Mouse (Mus musculus) embryonic facial prominence, embryonic 11.5 days (tissue): ENCODE results near the gene Bag1. TPM values are rescaled to one million over a fixed set of nuclear protein-coding genes. Genes with fewer than 3 reads are reported as not detected.

Experiments used
- ATAC-seq: fragments of 200-750 bp; cut with Nextera tagmentation; replicated peaks from 2 replicates; pipeline ENCODE4 v1.8.0; 2017; ENCODE audit warnings: low read depth; ENCODE audit not compliant: insufficient number of reproducible peaks, low FRiP score, low TSS enrichment
- DNase-seq: peaks from one replicate; pipeline ENCODE4 v3.0.0-alpha.2; 2015; ENCODE audit warnings: low spot score
- H3K27ac ChIP-seq: fragments of 300-500 bp; sonication (generic); replicated peaks from 2 replicates; pipeline ENCODE4 v1.5.1; 2014; ENCODE audit warnings: mild to moderate bottlenecking, low read depth, low read length, control low read depth
- H3K27me3 ChIP-seq: fragments of 300-500 bp; sonication (generic); 2 replicates; pipeline ENCODE4 v1.6.1; 2014; ENCODE audit warnings: mild to moderate bottlenecking, low read length, moderate library complexity, mixed read lengths; ENCODE audit not compliant: control insufficient read depth, insufficient read depth
- H3K36me3 ChIP-seq: fragments of 300-500 bp; sonication (generic); replicated peaks from 2 replicates; pipeline ENCODE4 v1.6.1; 2014; ENCODE audit warnings: low read depth, mild to moderate bottlenecking, low read length, moderate library complexity, mixed read lengths; ENCODE audit not compliant: control insufficient read depth, insufficient read depth
- H3K4me1 ChIP-seq: fragments of 300-500 bp; sonication (generic); 2 replicates; pipeline ENCODE4 v1.6.1; 2014; ENCODE audit warnings: low read length, mixed read lengths; ENCODE audit not compliant: control insufficient read depth, insufficient read depth
- H3K4me2 ChIP-seq: fragments of 300-500 bp; sonication (generic); 2 replicates; pipeline ENCODE4 v1.6.1; 2014; ENCODE audit warnings: low read depth, mild to moderate bottlenecking, control low read depth, low read length, moderate library complexity
- H3K4me3 ChIP-seq: fragments of 300-500 bp; sonication (generic); 2 replicates; pipeline ENCODE4 v1.5.1; 2014; ENCODE audit warnings: low read depth, low read length, control low read depth
- H3K9ac ChIP-seq: fragments of 300-500 bp; sonication (generic); replicated peaks from 2 replicates; pipeline ENCODE4 v1.6.1; 2014; ENCODE audit warnings: mild to moderate bottlenecking, control low read depth, low read length
- H3K9me3 ChIP-seq: fragments of 300-500 bp; sonication (generic); replicated peaks from 2 replicates; pipeline ENCODE4 v1.6.1; 2016; ENCODE audit warnings: mild to moderate bottlenecking, low read length, inconsistent platforms, mixed read lengths; ENCODE audit not compliant: control insufficient read depth
- WGBS: fragments of 180-500 bp; shearing (Covaris S2); extraction: QIAGEN DNeasy Blood & Tissue Kit; methylation state at CpG from one replicate; pipeline ENCODE4 v1.1.7; 2014; 5-methylcytosine and 5-hydroxymethylcytosine counted together
- polyA plus RNA-seq: library from polyadenylated mRNA; unstranded; fragments of >200 nt; fragmentation: Nextera tagmentation; extraction: Ambion mirVana; gene quantifications from 2 replicates; pipeline ENCODE4 v1.2.1, GENCODE M21; 2014

The Bag1 gene
- polyA plus RNA-seq, 1 experiment from 2014 or later = 295 TPM

DNA sequence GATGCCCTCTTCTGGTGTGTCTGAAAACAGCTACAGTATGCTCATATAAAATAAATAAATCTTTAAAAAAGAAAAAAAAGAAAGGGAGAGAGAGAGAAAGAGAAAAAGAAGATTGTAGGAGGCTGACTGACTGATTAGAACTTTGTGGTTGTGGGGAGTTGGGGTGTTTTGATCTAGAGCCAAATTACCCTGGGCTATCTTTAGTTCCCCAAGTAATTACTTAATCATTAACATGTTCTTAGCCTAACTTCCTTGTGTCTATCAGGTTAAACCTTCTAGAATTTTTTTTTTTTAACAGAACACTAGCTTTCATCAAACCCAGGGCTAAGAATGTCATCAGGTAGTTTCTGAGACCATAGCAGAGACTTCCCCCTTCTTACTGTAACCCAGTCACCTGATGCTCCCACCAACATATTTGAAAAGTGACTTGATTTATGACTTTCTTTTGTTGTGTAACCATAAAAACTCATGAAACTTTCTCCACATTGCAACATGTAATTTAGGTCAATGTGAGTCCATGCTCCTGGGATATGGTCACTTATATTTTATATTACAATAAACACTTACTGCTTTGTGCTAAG is 33.7 kb downstream of the Bag1 start:
- no peaks in the 10 kb centered on the region for H3K9me3 ChIP-seq
- no peak overlapping the region for H3K4me3 ChIP-seq
- H3K9ac ChIP-seq = no peak overlapping the region
- no peak overlapping the region for H3K27ac ChIP-seq
- H3K36me3 ChIP-seq = no peaks in the 10 kb centered on the region
- H3K27me3 ChIP-seq = no peaks in the 10 kb centered on the region
- DNase-seq (no peak), ATAC-seq (no peak)
- no peaks in the 10 kb centered on the region for H3K4me1 ChIP-seq
- no peak overlapping the region for H3K4me2 ChIP-seq

DNA sequence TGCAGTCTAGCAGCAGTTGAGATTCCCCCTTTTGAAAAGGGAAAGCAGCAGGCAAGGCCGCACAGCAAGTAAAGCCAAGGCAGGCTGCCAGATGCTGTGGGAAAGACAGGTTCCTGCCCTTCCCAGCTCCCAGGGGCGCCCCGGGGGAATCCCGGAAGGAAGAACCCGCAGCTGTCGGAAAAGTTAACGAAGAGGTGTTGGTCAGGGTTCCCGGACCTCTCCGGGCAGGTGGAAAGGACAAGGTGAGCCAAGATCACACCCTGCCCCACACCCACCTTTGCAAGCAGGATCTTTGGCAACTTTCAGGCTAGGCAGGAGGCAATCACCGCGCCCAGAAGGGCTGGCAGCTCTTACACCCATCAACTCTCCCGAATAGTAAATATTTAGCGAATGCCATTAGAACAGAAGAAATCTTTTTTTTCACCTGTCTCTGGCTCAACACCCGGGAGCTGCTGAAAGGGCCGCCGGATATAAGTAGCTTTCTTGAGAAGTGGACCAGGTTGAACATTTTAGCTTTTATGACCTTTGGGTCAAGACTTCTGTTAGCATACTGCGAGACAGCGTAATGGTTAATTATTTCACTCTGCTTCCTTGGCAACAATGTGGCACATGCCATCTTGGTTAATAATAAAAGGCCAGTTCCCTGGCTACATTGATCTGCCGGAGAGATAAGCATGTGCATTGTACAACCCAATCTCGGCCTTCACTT is 39.7 kb downstream of the Bag1 start:
- ATAC-seq = no peak
- 50% methylated on average over 20 of the region's 20 CpGs for WGBS

DNA sequence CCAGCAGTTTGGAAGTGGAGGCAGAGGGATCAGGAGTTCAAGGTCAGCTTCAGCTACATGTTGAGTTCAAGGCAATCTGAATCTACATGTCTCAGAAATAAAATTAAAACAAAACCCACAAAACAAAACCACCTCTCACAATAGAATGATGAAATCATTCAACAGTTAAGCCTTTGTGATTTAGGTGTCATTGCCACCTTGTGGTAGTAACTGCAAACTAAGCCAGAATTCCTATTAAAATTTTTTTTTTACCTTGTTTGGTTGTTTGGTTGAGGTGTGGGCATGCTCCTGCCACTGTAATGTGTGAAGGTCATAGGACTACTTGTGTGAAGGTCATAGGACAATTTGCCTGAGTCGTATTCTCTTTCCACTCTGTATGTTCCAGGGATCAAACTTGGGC is 41.8 kb downstream of the Bag1 start:
- Histone ChIP-seq H3K36me3 (no peaks in the 10 kb centered on the region), H3K9me3 (no peaks in the 10 kb centered on the region), H3K27me3 (no peaks in the 10 kb centered on the region), H3K9ac (no peak overlapping the region), H3K4me2 (no peak overlapping the region), H3K4me1 (no peaks in the 10 kb centered on the region), H3K27ac (no peak overlapping the region), H3K4me3 (no peak overlapping the region)
- DNase-seq (peak; percentile 48), ATAC-seq (no peak)
- WGBS = 38% methylated on average over 1 of the region's 1 CpGs

More for the DNA sequence above, 39.7 kb downstream of the Bag1 start:
- H3K4me3 ChIP-seq = no peak overlapping the region
- no peaks in the 10 kb centered on the region for H3K4me1 ChIP-seq
- no peaks in the 10 kb centered on the region for H3K36me3 ChIP-seq
- no peak overlapping the region for H3K27ac ChIP-seq
- H3K9ac ChIP-seq = no peak overlapping the region
- no peaks in the 10 kb centered on the region for H3K9me3 ChIP-seq
- no peak for DNase-seq
- H3K4me2 ChIP-seq = no peak overlapping the region
- H3K27me3 ChIP-seq = no peaks in the 10 kb centered on the region

DNA sequence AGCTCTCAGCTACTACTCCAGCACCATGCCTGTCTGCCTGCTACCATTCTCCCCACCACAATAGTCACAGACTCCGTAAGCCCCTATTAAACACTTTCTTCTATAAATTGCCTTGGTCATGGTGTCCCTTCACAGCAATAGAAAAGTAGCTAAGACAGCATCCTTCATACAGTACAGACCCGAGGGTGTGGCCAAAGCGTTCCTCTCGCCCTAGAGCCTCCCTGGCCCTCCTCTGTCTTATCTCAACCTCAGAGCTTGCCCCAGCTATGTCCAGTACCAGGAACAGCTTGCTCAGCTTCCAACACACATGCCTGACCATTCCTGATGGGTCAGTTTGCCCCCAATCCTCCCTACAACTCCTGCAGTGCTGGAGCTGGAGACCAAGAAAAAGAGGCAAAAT is 47.5 kb downstream of the Bag1 start:
- WGBS = 86% methylated on average over 4 of the region's 4 CpGs
- H3K9ac ChIP-seq = no peak overlapping the region
- no peak for ATAC-seq

DNA sequence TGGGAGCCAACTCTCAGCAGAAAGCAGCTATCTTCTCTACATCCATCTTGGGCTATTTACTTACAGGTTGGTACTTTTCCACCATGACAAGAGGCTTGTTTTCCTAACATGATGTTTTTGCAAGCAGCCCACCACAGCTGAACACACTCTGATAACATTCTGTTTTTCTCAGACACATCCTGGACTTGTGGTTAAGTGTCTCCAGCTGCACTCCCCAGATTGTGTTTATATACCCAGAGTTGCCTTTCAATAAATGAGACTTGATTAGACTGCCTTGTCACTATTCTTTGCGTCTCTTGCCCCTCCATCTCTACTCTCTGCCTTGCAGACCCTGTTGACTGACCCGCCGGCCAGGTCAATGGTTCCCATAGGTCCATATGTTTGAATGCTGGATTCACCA is 48.0 kb downstream of the Bag1 start:
- Histone ChIP-seq H3K4me2 (no peak overlapping the region), H3K27ac (no peak overlapping the region), H3K4me3 (no peak overlapping the region), H3K4me1 (no peaks in the 10 kb centered on the region), H3K27me3 (no peaks in the 10 kb centered on the region), H3K9ac (no peak overlapping the region), H3K9me3 (no peaks in the 10 kb centered on the region), H3K36me3 (no peaks in the 10 kb centered on the region)
- DNase-seq (no peak), ATAC-seq (no peak)
- WGBS = 86% methylated on average over 3 of the region's 3 CpGs

More for the DNA sequence above, 47.5 kb downstream of the Bag1 start:
- no peak for DNase-seq
- H3K9me3 ChIP-seq = no peaks in the 10 kb centered on the region
- H3K4me1 ChIP-seq = no peaks in the 10 kb centered on the region
- H3K4me3 ChIP-seq = no peak overlapping the region
- H3K27me3 ChIP-seq = no peaks in the 10 kb centered on the region
- no peaks in the 10 kb centered on the region for H3K36me3 ChIP-seq
- H3K4me2 ChIP-seq = no peak overlapping the region
- no peak overlapping the region for H3K27ac ChIP-seq

DNA sequence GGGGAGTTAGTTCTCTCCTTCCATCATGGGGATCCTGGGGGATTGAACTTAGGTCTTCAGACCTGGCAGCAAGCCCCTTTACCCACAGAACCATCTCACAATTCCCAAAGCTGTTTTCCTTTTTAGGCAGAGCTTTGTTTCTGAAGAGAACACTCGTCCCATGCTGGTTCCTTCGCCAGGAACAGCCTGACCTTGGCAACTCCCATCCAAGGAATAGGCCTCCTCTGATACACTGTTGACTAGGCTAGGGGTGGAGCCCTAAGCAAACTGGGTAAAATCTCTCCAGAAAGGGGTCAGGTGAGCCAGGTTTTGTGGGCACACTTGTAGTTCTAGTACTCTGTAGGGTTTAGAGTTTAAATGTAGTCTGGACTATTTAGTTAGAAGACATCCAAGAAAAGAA is 48.8 kb downstream of the Bag1 start:
- Histone ChIP-seq H3K27ac (no peak overlapping the region), H3K36me3 (no peaks in the 10 kb centered on the region), H3K4me1 (no peaks in the 10 kb centered on the region), H3K9me3 (no peaks in the 10 kb centered on the region), H3K27me3 (no peaks in the 10 kb centered on the region), H3K9ac (no peak overlapping the region), H3K4me2 (no peak overlapping the region), H3K4me3 (no peak overlapping the region)
- DNase-seq (no peak), ATAC-seq (no peak)
- WGBS = 62% methylated on average over 2 of the region's 2 CpGs

DNA sequence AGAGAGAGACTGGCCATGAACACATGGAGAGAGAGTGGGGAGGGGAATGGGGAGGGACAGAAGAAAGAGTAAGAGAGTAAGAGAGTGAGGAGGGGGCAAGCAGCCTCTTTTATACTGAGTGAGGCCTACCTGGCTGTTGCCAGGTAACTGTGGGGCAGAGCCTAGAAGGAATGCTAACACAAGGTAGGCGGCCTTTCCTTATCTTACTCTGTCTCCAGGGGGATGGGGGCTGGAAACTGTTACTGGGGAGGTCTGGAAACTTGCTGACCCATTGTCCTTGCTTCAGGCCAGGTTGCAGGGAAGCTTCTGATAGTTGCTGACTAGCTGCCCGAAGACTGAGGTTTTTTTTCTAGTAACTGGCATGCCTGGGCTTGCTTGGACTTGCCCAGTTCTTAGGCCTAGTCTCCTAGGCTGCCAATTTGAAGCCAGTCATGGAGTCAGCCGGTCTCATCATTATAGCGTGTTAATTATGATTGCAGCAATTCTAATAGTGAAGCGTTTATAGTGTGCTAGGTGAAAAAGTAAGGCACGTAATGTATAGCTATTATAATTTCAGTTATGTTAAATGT is 49.5 kb downstream of the Bag1 start:
- no peak for ATAC-seq
- Histone ChIP-seq H3K4me1 (no peaks in the 10 kb centered on the region), H3K4me2 (no peak overlapping the region), H3K27me3 (no peaks in the 10 kb centered on the region), H3K36me3 (no peaks in the 10 kb centered on the region), H3K9me3 (no peaks in the 10 kb centered on the region), H3K27ac (no peak overlapping the region), H3K9ac (no peak overlapping the region), H3K4me3 (no peak overlapping the region)
- no peak for DNase-seq
- 70% methylated on average over 6 of the region's 6 CpGs for WGBS

DNA sequence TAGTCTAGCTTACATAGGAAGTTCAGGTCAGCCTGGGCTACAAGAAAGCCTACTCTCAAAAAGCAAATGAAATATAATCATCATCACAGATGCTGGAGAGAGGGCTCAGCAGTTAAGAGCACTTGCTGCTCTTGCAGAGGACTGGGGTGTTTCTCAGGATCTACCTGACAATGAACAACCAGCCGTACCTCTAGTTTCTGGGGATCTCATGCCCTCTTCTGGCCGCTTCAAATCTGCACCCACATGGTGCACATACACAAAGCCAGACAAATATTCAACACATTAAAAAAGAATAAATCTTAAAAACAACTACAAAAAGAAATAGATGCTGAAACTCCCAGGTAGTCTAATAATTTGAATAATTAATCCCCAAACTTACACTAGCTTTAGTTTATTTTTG is 52.4 kb downstream of the Bag1 start:
- no peak overlapping the region for H3K4me3 ChIP-seq
- H3K27ac ChIP-seq = no peak overlapping the region
- no peaks in the 10 kb centered on the region for H3K36me3 ChIP-seq
- DNase-seq (no peak), ATAC-seq (no peak)
- H3K27me3 ChIP-seq = no peaks in the 10 kb centered on the region
- no peak overlapping the region for H3K9ac ChIP-seq
- H3K4me1 ChIP-seq = no peaks in the 10 kb centered on the region
- H3K4me2 ChIP-seq = no peak overlapping the region
- 97% methylated on average over 2 of the region's 2 CpGs for WGBS
- no peaks in the 10 kb centered on the region for H3K9me3 ChIP-seq
